Mouse (Mus musculus) heart, adult 11 months (tissue): Measurements from ENCODE around the gene Elmod3.

Experiments
- DNase-seq: peaks from one replicate; pipeline ENCODE4 v3.0.0; 2022

Gene Elmod3

DNA sequence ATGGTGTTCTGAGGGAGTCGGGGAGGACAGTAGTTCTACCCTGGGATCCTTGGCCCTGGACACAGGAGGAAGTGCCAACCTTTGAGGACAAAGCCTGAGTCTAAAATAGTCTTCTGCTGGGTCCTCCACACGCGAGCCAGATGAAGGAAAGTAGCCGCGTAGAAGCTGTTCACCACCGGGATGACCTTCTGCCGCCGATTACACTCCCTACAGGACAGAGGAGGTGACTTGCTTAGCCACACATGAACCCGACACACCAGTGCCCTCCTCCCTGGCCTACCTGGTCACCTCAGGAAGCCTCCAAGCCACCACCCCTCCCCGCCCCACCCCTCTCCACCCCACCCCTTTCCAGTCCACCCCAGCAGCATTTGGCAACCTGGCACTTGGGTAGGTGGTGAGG is 29.5 kb downstream of the Elmod3 start:
- DNase-seq: peak; percentile 94

DNA sequence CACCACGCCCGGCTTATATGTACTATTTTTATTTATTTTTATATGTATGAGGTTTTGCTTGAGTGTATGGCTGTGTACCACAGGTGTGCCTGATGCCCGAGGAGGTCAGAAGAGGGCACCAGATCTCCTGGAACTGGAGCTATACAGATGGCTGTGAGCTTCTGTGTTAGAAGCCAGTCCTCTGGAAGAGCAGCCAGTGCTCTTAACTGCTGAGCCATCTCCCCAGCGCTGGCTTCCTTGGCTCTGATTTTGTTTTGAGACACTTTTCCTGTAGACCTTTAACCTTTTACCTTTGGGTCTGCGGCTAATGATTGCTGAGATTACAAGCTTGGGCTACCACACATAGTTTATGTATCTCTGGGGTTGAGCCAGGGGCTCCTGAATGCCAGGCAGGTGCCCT is 30.7 kb downstream of the Elmod3 start:
- DNase-seq: no peak

DNA sequence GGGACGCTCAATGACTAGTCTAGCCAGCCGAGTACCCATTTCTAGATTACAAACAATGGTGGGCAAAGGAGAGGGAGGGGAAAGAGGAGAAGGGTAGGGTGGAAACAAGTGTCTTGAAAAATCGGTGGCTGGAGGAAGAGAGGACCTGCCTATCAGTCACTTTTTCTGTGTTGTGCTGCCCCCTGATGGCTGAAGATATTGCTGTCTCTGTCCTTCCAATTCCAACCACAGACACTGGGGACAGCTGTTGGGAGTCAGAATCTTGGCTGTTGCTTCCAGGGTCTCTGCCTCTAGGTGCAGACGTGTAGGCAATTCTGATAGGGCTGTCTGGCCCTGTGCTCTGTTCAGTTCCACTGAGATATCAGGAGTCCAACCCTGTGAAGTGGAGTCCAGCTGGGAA is 32.2 kb downstream of the Elmod3 start:
- DNase-seq: peak; percentile 98

DNA sequence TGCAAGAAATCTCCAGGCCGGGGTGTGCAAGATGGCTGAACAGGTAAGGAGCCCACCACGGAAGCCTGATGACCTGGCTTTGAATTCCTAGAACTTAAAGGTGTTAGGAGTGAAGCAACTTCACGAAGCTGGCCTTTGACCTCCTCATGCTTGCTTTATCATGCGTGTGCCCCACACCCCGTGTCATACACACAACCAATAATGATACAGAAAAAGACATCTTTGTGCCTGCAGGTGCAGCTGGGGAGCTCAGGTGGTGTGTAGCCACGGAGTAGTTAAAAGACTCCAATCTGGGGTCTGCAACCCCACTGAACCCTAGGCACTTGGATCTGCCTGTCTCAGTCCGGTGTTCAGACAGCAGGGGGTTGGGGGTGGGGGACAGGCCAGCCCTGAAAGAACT is 32.7 kb downstream of the Elmod3 start:
- DNase-seq: peak; percentile 89

DNA sequence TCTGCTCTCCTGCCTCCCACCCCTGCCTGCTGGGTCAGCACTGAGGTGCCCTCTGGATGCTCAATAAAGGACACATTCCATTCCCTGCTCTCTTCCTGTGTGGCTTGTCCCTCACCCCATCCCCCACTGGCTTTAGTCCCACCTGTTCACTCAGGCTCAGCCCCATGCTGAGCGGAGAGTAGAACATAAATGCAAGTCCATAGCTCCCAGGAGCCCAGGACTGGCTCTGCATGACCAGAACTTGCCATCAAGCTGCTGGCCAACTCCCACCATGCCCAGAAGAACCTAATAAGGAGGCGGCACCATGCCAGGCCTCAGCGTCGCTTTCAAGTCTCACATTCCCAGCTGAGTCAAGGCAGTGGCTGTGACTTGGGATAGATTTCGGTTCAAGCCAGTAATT is 35.3 kb downstream of the Elmod3 start:
- no peak for DNase-seq

DNA sequence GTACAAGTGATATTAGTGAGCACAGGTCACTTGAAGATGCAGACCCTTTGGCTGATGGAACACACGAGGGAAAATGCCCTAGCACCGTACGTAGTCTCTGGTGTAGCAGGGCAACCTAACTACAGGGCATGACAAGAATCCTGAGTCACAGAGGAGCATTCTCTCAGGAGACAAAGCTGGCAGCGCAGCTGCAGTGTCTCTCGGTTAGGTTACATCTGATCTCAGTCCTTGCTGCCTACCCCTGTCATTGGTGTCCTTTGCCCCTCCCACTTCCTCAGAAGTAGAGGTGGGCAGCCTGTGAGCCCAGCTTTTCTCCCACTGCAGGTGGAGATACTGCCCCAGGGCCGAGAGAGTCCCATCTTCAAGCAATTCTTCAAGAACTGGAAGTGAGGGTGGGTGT is 35.7 kb downstream of the Elmod3 start:
- DNase-seq: no peak

DNA sequence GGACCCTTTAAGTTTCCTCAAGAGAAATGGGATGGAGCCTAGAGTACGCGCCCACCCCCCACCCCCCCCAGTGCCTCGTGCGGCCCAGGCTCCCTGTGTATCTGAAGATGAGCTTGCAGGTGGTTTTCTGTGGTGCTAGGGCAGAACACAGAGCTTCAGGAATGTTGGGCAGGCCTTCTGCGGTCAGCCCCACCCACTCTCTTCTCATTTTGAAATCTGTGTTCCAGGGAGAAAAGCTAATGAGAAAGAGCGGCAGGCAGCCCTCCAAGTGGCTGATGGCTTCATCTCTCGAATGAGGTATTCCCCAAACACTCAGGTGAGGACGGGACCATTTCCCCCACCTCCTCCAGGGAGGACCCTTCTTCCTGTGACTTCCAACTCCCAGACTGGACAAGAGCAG is 37.4 kb downstream of the Elmod3 start:
- DNase-seq: no peak

DNA sequence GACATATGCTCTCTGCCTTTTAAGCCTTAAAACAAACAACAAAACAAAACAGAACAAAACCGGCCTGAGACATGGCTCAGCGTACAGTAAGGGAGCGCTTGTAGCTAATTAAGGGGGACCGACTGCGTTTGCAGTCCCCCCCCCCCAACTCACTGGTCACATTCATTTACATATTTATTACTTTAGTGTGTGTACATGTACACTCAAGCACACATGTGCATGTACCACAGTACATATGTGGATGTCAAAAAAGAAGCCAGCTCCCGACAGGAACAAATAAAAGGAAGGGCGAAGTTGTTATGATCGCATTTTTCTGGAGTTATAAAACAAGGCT is 45.2 kb downstream of the Elmod3 start:
- no peak for DNase-seq

DNA sequence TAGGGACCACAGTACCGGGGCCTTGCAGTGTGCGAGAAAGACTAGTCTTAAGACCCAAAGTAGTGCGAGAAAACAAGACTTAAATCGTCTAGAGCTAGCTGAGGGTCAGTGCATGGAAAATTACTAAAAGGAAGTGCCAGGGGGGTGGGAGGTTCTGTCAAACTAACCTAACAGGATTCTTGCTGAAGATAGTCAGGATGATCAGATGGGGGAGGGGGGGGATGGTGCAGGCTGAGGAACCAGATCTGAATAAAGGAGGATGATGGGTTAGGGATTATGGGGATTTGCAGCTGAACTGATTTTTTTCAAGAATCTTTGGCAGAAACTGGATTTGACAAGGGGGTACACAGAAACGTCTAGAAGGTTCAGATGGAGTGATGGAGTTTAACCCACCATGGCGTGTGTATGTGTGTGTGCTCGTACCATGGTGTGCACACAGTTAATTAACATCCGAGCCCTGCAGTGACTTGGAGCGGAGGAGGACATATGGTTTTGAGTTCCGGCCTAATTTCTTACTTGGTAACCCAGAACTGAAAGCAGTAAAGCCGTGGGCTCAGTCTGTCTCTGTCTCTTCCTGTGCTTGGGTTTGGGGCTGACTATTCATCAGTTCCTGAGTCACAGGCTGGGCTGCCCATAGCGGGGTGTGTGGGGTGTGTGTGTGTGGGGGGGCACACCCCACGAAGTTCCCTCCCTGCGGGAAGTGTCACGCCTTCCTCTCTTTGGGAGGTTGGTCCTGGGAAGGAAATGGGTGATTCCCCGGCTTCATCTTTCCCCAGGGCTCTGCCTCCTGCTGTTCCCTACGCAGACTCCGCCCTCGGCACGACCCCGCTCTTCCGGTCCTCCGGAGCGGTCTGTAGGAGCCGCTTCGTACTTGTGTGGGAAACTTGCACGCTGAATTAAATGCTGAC is 45.8 kb downstream of the Elmod3 start:
- DNase-seq: peak; percentile 99

DNA sequence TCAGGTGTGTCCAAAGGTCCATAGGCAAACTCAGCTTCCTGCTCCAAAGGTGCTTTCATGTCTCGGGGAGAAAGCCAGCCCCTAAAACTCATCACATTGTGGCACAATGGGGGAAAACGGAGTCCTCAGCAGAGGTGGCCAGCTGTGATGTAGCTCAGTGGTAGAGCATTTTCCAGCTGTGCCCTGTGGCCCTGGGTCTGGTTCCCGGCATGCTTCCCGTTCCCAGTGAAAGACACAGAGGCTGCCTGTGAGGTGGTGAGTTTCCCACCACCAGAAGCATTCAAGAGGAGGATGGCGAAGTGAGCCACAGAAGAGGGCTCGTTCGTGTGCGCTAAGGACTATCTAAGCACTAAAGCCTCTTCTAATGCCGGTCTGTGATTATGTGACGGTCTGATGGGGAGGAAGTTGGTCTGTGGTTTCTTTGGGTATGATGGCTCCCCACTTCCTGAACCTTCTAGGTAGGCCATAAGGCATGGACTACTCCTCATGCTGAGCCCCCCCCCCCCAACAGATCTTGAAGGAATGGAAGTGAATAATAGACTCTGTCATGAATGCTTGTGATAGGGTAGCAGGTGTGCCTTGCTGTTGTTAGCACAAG is 47.6 kb downstream of the Elmod3 start:
- DNase-seq: peak; percentile 90

DNA sequence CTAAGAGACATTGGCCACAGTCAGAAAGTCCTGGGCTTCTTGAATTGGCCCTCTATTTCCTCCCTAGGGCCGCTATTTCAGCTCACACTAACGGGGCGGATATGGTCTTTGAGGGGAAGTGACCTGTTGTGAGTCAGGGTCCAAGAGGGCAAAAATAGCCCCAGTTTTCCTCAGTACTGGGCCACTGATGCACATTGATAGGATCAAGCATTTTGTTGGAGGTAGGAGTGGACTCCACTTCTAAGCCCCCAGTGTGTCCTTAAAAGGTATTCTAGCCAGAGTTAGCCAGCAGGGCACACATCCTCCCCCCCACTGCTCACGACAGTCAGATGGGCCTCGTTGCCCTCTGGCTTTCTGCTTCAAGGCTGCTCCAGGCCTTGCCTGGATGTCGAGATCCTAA is 48.2 kb downstream of the Elmod3 start:
- peak; percentile 87 for DNase-seq

DNA sequence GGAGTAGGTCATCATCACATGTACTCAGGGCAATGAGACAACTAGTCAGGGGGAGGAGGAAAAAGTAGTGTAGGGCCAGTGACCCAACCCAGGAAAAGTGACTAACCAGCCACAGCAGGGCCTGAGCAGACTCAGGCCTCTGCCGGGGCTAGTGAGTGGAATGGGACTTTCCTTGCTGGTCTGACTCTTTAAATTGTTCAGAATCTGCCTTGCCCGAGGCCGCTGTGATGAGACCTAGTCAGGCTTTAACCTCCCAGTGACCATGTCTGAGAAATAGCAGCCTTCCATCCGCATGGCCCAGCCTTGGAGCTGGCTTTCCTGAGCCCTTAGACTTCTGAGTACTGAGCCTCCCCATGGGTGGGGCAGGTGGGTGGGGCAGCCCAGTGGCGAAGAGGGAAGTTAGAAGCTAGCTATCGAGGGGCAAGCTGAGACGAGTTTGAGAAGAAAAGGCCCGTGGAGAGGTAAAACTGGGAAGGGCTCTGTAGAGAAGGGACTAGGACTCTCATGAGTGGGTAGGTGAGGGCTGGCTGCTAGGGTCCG is 49.1 kb downstream of the Elmod3 start:
- DNase-seq: peak; percentile 98

DNA sequence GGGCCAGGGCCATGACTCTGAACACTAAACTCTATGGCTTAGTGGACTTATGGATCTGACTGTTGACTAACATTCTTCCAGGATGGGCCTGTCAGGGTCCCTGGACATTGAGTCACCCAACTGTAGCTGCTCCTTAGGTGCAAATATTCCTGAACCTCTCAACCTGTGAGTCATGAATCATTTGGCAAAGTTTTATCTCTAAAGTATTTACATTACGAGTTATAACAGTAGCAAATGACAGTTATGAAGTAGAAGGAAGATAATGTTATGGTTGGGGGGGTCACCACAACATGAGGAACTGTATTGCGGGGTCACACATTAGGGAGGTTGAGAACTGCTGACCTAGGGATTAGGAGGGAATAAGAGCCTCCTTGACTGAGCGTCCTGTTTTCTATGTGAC is 50.4 kb downstream of the Elmod3 start:
- DNase-seq: no peak

DNA sequence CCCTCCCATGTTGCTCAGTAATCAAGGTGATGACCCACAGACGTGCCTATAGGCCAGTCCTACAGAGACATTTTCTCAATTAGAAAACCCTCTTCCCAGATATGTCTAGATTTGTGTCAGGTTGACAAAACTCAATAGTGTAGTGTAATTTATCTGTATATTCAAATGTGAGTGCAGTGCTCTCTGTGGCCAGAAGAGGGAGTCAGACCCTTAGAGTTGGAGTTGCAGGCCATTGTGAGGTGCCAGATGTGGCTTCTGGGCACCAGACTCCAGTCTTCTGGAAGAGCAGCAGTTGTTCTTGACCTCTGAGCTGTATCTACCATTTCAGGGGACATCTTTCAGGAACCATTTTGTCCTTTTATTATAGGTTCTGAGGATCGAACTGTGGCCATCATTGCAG is 51.1 kb downstream of the Elmod3 start:
- no peak for DNase-seq

DNA sequence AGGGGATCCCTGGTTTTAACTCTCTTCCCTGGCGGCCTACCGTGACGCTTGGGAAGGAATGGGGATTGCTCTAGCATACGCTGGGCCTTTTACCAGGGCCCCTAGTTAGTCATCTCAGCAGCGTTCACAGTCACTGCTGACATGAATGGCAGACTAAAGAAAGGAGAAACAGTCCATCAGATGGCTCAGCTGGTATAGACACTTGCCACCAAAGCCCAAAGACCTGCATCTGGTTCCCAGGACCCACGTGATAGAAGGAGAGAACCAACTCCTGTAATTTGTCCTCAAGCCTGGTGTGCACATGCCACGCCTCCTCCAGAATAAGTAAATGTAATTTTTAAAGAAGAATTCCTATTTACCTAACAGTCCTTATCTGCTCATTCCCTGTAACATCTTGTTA is 52.8 kb downstream of the Elmod3 start:
- DNase-seq: no peak

DNA sequence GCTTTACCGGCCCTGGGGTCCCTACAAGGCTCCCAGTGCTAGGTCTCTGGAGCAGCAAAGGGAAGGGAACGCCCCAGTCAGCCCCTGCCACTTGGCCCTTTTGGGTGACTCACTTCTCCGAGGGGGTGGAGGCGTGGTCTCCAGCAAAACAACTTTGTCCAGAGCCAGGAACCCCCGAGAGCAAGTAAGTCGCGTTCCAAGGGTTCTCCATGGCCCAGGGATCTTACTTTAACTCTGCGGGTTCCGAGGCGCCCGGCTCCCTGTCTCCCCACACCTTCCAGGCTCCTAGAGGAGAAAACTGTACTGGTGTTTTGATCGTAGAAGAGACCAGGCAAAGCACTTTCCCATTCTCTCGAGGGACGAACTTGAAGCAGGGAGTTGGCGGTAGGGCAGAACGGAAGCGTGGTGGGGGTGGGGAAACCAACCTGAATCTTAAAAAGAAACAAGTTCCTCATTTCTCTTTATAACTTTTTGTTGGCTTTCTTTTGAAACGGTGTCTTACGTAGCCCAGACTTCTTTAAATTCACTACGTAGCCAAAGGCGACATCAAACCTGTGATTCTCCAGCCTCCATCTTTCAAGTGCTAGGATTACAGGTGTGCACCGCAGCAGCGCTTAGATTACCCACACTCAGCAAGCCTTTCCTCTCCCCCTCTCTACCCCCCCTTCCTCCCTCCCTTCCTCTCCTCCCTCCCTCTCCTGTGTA is 53.8 kb downstream of the Elmod3 start, which contains the start of gene Capg:
Gene Capg (plus strand): TSS at position 109 of the 705 bp plus-strand sequence.
- DNase-seq: peak; percentile 97

DNA sequence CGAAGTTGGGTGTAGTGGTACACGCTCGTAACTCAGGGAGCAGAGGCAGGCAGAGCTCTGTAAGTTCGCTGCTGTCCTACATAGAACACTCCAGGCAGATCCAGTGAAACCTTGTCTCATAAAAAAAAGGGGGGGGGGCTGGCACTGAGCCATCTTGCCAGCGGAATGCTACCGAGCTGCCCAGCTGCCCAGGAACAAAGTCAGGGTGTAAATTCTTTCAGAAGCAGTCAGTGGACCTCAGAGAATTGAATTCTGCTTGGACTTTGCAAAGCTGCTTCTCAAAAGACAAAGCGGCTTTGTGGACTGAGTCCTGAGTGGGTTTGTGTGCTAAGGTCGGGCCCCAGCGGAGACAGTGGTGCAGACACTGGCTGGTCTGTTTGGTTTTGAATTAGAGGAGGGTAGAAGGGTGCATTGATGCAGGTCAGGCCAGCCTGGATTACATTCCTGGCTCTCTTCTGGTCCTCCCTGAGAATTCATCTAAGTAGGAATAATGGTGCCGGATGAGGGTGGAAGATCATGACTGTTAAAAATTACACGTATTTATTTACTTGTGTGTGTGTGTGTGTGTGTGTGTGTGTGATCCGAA is 54.9 kb downstream of the Elmod3 start:
- no peak for DNase-seq

DNA sequence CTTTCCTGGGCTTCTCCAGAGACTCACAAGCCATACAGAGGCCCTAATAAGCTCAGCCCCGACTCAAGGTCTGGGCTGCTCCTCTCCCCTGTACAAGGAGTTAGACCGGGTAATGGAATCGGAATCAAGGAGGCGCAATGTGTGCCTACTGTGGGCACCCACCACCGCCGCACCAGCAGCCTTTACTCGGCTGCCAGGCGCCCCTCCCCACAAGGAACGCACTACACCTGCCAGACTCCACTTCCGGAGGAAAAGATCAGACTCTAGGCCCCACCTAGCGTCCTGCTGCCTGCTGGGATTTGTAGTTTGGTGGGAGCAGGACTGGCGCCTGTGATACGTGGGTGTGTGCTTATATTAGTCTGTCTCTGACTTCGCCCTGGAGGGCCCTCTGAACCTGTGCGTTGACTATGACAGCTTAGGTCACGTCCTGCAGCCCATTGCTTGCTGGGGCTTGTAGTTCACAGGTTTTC is 59.6 kb downstream of the Elmod3 start:
- peak; percentile 99 for DNase-seq

DNA sequence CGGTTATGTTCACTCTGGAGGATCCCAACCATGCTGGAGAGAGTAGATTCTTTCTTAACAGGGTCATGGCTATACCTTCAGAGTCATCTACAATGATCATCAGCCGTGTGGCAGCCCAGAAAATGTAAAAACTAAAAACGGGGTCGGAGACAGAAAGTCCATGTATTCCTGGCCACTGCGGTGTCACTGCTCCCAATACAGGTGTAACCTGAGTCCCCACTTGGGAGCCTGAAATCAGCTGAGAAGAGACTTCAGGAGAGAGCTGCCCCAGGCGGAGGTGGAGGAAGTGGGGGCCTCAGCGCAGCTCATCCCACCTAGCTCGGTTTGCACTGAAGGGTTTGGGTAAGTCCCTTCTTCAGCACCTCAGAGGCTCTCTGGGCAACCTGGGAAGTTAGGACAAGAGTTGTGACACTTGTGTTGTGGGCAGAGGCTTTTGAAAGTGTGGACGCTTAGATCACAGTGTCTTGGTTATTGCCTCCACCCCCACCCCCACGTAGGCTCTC is 60.2 kb downstream of the Elmod3 start:
- peak; percentile 92 for DNase-seq

DNA sequence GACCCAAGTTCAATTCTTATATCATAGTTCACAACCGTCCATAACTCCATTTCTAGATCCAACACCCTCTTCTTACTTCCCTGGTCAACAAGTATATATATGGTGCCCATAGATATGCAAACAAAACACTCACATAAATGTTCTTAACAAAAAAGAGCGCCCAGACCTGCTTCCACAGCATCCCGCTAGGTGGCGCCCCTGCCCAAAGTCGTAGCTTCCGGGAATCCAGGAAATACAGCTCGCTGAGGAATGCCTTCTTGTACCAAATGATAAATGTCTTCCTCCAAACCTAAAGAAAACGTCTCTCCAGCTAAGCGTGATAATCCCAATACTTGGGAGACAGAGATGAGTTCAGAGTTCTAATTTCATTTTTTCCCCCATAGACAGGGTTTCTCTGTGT is 63.0 kb downstream of the Elmod3 start:
- peak; percentile 94 for DNase-seq

DNA sequence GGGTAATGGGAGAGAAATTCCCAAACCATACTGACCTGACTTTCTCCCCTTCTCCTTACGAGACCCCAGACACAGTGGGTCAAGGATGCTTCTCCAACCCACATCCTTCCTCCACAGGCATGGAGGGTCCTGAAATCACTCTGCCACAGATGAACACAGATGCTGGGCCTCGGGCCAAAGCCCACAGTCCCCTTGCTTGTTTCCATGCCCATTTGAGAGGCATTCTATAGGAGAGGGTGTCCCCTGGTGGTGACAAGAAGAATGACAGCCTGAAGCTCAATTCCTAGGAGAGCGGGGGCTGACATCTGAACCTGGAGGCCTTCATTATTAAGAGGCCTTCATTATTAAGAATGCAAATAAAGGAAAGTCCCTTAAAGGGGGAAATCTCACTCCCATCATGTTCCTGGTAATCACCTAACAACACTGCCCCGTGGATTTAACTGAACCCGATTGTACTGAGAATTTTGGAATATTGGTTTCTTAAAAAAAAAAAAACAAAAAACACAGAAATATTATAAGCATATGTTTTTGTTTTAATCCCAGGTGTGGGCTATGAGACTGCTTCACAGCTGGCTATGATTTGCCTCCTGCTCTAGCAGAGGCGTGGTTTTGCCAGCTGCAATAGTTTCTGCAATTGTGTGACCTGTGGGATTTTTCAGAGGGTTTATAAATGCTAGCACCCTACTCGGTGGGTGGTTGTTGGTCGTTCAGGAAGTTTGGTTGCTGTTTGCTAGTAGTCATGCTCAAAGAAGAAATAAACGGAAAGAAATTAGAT is 64.0 kb downstream of the Elmod3 start:
- peak; percentile 97 for DNase-seq

DNA sequence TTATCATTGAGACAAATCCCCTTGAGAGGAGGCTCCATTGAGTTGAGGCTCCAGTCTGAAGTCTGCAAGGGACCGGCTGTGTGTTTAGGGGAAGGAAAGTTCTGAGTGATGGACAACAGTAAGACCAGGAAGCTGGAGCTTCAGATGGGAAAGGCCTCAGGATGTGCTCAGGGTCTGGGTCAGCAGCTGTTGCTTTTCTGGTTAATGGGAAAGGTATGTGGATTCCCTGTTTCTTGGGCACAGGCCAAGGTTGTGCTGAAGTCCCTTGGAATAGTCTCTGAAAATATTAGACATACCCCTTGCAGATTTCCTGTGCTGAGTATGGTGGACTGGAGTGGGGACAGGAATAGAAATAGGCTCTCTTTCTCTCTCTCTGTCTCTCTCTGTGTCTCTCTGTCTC is 64.7 kb downstream of the Elmod3 start:
- peak; percentile 91 for DNase-seq
